Mouse (Mus musculus): Measurements from ENCODE around the gene Cryga. TPM values are rescaled to one million over a fixed set of nuclear protein-coding genes. Genes with fewer than 3 reads are reported as not detected.

The Cryga gene
- polyA plus RNA-seq, 2 experiments = not detected

GRCm38 (mm10) chr1:65137560-65137959 is 34.4 kb upstream of the Cryga start:
- 65% methylated on average over 6 of the region's 6 CpGs for WGBS (ENCODE audit: insufficient replicate concordance)
- Histone ChIP-seq H3K27ac (no peak overlapping the region), H3K4me3 (ENCODE audit: insufficient read depth in 1 of 2, low read depth in 2 of 2, low read length in 2 of 2) (no peak overlapping the region), H3K9ac (replicated peaks) (no peak overlapping the region), H3K4me2 (ENCODE audit: low read depth) (no peak overlapping the region), H3K36me3 (replicated peaks; ENCODE audit: control insufficient read depth, insufficient read depth, low read depth) (no peaks in the 10 kb centered on the region), H3K27me3 (ENCODE audit: control insufficient read depth, insufficient read depth, low read length) (no peaks in the 10 kb centered on the region), H3K9me3 (ENCODE audit: control insufficient read depth, low read length) (no peaks in the 10 kb centered on the region), H3K4me1 (replicated peaks; ENCODE audit: control insufficient read depth in 2 of 2, insufficient read depth in 2 of 2, low read length in 1 of 2) (no peaks in the 10 kb centered on the region)
- DNase-seq (ENCODE audit: low read depth in 3 of 3, low spot score in 3 of 3) (no peak), ATAC-seq (ENCODE audit: insufficient read depth) (no peak)
- TF ChIP-seq EP300 (IDR thresholded peaks at IDR 0.05; ENCODE audit: low read depth) = no peak
- no peak for TF ChIP-seq CTCF (IDR thresholded peaks at IDR 0.05; ENCODE audit: low read depth)

- ATAC-seq (ENCODE audit: insufficient read depth) (no peak), DNase-seq (ENCODE audit: low read depth in 3 of 3, low spot score in 3 of 3) (no peak)
- no peaks in the 10 kb centered on the region for H3K36me3 ChIP-seq (replicated peaks; ENCODE audit: control insufficient read depth, insufficient read depth, low read depth)
- H3K27me3 ChIP-seq (ENCODE audit: control insufficient read depth, insufficient read depth, low read length) = no peaks in the 10 kb centered on the region
- H3K27ac ChIP-seq = no peak overlapping the region
- WGBS (ENCODE audit: insufficient replicate concordance) = 54% methylated on average over 1 of the region's 1 CpGs
- H3K4me1 ChIP-seq (replicated peaks; ENCODE audit: control insufficient read depth in 2 of 2, insufficient read depth in 2 of 2, low read length in 1 of 2) = no peaks in the 10 kb centered on the region
- no peak overlapping the region for H3K4me2 ChIP-seq (ENCODE audit: low read depth)
- no peak overlapping the region for H3K9ac ChIP-seq (replicated peaks)
- no peak for TF ChIP-seq CTCF (IDR thresholded peaks at IDR 0.05; ENCODE audit: low read depth)
- no peak for TF ChIP-seq EP300 (IDR thresholded peaks at IDR 0.05; ENCODE audit: low read depth)
- H3K4me3 ChIP-seq (ENCODE audit: insufficient read depth in 1 of 2, low read depth in 2 of 2, low read length in 2 of 2) = no peak overlapping the region
- H3K9me3 ChIP-seq (ENCODE audit: control insufficient read depth, low read length) = no peaks in the 10 kb centered on the region
Measured at GRCm38 (mm10) chr1:65132833-65133232, 29.7 kb upstream of the Cryga start.

- H3K4me3 ChIP-seq (ENCODE audit: insufficient read depth in 1 of 2, low read depth in 2 of 2, low read length in 2 of 2) = no peak overlapping the region
- H3K27me3 ChIP-seq (ENCODE audit: control insufficient read depth, insufficient read depth, low read length) = no peaks in the 10 kb centered on the region
- DNase-seq (ENCODE audit: low read depth in 3 of 3, low spot score in 3 of 3) = no peak
- H3K9ac ChIP-seq (replicated peaks) = no peak overlapping the region
- no peak for TF ChIP-seq CTCF (IDR thresholded peaks at IDR 0.05; ENCODE audit: low read depth)
- TF ChIP-seq EP300 (IDR thresholded peaks at IDR 0.05; ENCODE audit: low read depth) = no peak
- H3K36me3 ChIP-seq (replicated peaks; ENCODE audit: control insufficient read depth, insufficient read depth, low read depth) = no peaks in the 10 kb centered on the region
- H3K9me3 ChIP-seq (ENCODE audit: control insufficient read depth, low read length) = no peaks in the 10 kb centered on the region
- H3K4me1 ChIP-seq (replicated peaks; ENCODE audit: control insufficient read depth in 2 of 2, insufficient read depth in 2 of 2, low read length in 1 of 2) = no peaks in the 10 kb centered on the region
- 66% methylated on average over 1 of the region's 1 CpGs for WGBS (ENCODE audit: insufficient replicate concordance)
- no peak overlapping the region for H3K4me2 ChIP-seq (ENCODE audit: low read depth)
- ATAC-seq (ENCODE audit: insufficient read depth) = no peak
- no peak overlapping the region for H3K27ac ChIP-seq
Measured at GRCm38 (mm10) chr1:65131671-65132070, 28.5 kb upstream of the Cryga start.

- no peak overlapping the region for H3K4me3 ChIP-seq (ENCODE audit: insufficient read depth in 1 of 2, low read depth in 2 of 2, low read length in 2 of 2)
- no peak overlapping the region for H3K9ac ChIP-seq (replicated peaks)
- no peaks in the 10 kb centered on the region for H3K36me3 ChIP-seq (replicated peaks; ENCODE audit: control insufficient read depth, insufficient read depth, low read depth)
- H3K4me1 ChIP-seq (replicated peaks; ENCODE audit: control insufficient read depth in 2 of 2, insufficient read depth in 2 of 2, low read length in 1 of 2) = no peaks in the 10 kb centered on the region
- no peaks in the 10 kb centered on the region for H3K27me3 ChIP-seq (ENCODE audit: control insufficient read depth, insufficient read depth, low read length)
- no peak overlapping the region for H3K27ac ChIP-seq
- 38% methylated on average over 3 of the region's 3 CpGs for WGBS (ENCODE audit: insufficient replicate concordance)
- DNase-seq (ENCODE audit: low read depth in 3 of 3, low spot score in 3 of 3) (no peak), ATAC-seq (ENCODE audit: insufficient read depth) (no peak)
- no peaks in the 10 kb centered on the region for H3K9me3 ChIP-seq (ENCODE audit: control insufficient read depth, low read length)
- TF ChIP-seq EP300 (IDR thresholded peaks at IDR 0.05; ENCODE audit: low read depth) (no peak), CTCF (IDR thresholded peaks at IDR 0.05; ENCODE audit: low read depth) (no peak)
- H3K4me2 ChIP-seq (ENCODE audit: low read depth) = no peak overlapping the region
Measured at GRCm38 (mm10) chr1:65130226-65130625, 27.1 kb upstream of the Cryga start.

- ATAC-seq (ENCODE audit: insufficient read depth) (no peak), DNase-seq (ENCODE audit: low read depth in 3 of 3, low spot score in 3 of 3) (no peak)
- no peak overlapping the region for H3K9ac ChIP-seq (replicated peaks)
- no peak overlapping the region for H3K4me3 ChIP-seq (ENCODE audit: insufficient read depth in 1 of 2, low read depth in 2 of 2, low read length in 2 of 2)
- WGBS (ENCODE audit: insufficient replicate concordance) = 47% methylated on average over 3 of the region's 3 CpGs
- TF ChIP-seq EP300 (IDR thresholded peaks at IDR 0.05; ENCODE audit: low read depth) = no peak
- no peak for TF ChIP-seq CTCF (IDR thresholded peaks at IDR 0.05; ENCODE audit: low read depth)
- no peaks in the 10 kb centered on the region for H3K27me3 ChIP-seq (ENCODE audit: control insufficient read depth, insufficient read depth, low read length)
- no peaks in the 10 kb centered on the region for H3K4me1 ChIP-seq (replicated peaks; ENCODE audit: control insufficient read depth in 2 of 2, insufficient read depth in 2 of 2, low read length in 1 of 2)
- H3K4me2 ChIP-seq (ENCODE audit: low read depth) = no peak overlapping the region
- H3K27ac ChIP-seq = no peak overlapping the region
- H3K36me3 ChIP-seq (replicated peaks; ENCODE audit: control insufficient read depth, insufficient read depth, low read depth) = no peaks in the 10 kb centered on the region
- H3K9me3 ChIP-seq (ENCODE audit: control insufficient read depth, low read length) = no peaks in the 10 kb centered on the region
Measured at GRCm38 (mm10) chr1:65129634-65130180, 26.5 kb upstream of the Cryga start.
